Mouse (Mus musculus) neural tube, embryonic 14.5 days (tissue): ENCODE measurements at regions not wholly inside any gene's neighbourhood (a gene's known extent, or its start where the extent isn't known, plus 50 kb on each side); places are given as distances from the start of the nearest gene placed in this dataset.

Experiments used
- ATAC-seq: fragments of 200-750 bp; cut with Nextera tagmentation; 2 replicates; pipeline ENCODE4 v1.8.0; 2017; ENCODE audit warnings: low read depth, mild to moderate bottlenecking, moderate TSS enrichment, moderate library complexity
- H3K27ac ChIP-seq: fragments of 300-500 bp; sonication (generic); 2 replicates; pipeline ENCODE4 v1.5.1; 2014; ENCODE audit warnings: low read depth, mild to moderate bottlenecking, control low read depth, low read length, moderate library complexity, mixed read lengths
- H3K27me3 ChIP-seq: fragments of 300-500 bp; sonication (generic); 2 replicates; pipeline ENCODE4 v1.6.1; 2014; ENCODE audit warnings: low read length; ENCODE audit not compliant: control insufficient read depth, insufficient read depth
- H3K36me3 ChIP-seq: fragments of 300-500 bp; sonication (generic); 2 replicates; pipeline ENCODE4 v1.6.1; 2014; ENCODE audit warnings: low read length, mixed read lengths; ENCODE audit not compliant: control insufficient read depth, insufficient read depth
- H3K4me1 ChIP-seq: fragments of 300-500 bp; sonication (generic); 2 replicates; pipeline ENCODE4 v1.6.1; 2014; ENCODE audit warnings: low read length; ENCODE audit not compliant: control insufficient read depth, insufficient read depth
- H3K4me2 ChIP-seq: fragments of 300-500 bp; sonication (generic); 2 replicates; pipeline ENCODE4 v1.6.1; 2014; ENCODE audit warnings: mild to moderate bottlenecking, low read depth, low read length, control low read depth
- H3K4me3 ChIP-seq: fragments of 300-500 bp; sonication (generic); 2 replicates; pipeline ENCODE4 v1.5.1; 2014; ENCODE audit warnings: low read depth, low read length, control low read depth, mixed read lengths
- H3K9ac ChIP-seq: fragments of 300-500 bp; sonication (generic); replicated peaks from 2 replicates; pipeline ENCODE4 v1.6.1; 2014; ENCODE audit warnings: low read depth, mild to moderate bottlenecking, control low read depth, low read length, mixed read lengths
- H3K9me3 ChIP-seq: fragments of 300-500 bp; sonication (generic); 2 replicates; pipeline ENCODE4 v1.6.1; 2016; ENCODE audit warnings: low read length; ENCODE audit not compliant: control insufficient read depth
- WGBS: fragments of 180-500 bp; shearing (Covaris S2); extraction: QIAGEN DNeasy Blood & Tissue Kit; methylation state at CpG from one replicate; pipeline ENCODE4 v1.1.7; 2014; 5-methylcytosine and 5-hydroxymethylcytosine counted together

DNA sequence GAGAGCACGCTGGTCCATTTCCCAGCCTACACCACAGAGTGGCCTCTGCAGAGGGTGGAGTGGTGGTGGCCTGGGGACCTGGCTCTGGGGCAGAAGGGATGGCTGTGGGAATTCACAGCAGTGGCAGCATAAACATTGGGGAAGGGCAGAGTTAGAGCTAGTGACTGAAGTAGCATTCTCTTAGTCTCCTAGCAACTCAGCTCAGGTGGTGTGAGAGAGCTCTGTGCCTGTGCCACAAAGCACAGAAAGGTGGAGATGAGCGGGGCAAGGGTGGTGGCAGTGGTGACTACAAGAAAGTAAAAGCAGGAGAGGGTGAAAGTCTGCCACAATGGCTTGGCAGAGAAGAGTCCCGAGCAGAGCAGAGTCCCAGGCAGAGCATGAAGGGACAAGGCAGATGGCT lies 140.3 kb upstream of the Pfn2 start:
- H3K27me3 ChIP-seq, result no peaks in the 10 kb centered on the region
- H3K9ac ChIP-seq, result no peak overlapping the region
- H3K4me2 ChIP-seq, result no peak overlapping the region
- no peaks in the 10 kb centered on the region for H3K4me1 ChIP-seq
- ATAC-seq, result no peak
- H3K36me3 ChIP-seq, result no peaks in the 10 kb centered on the region
- no peak overlapping the region for H3K4me3 ChIP-seq
- no peaks in the 10 kb centered on the region for H3K9me3 ChIP-seq
- no peak overlapping the region for H3K27ac ChIP-seq
- WGBS, result 78% methylated on average over 3 of the region's 3 CpGs

DNA sequence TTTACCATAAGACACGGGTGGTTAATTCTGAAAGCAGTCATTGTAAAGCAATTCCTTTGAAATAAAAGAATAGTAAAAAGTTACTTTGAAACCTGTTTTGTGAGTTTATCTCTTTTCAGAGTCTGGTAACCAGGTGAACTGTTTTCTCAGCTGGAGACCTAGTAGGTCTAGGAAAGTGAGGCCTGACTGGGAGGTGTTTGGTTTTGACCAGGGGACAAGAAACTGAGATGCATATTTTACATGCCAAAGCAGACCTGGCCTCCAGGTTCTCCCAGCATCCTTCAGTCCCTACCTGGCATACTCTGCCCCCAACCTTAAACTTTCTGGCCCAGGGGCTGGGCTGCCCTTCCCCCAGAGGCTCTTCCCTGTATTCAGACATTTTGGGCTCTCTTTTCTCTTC lies 142.9 kb upstream of the Pfn2 start:
- Histone ChIP-seq H3K9ac (no peak overlapping the region), H3K4me1 (no peaks in the 10 kb centered on the region), H3K36me3 (no peaks in the 10 kb centered on the region), H3K4me2 (no peak overlapping the region), H3K27ac (no peak overlapping the region), H3K27me3 (no peaks in the 10 kb centered on the region), H3K9me3 (no peaks in the 10 kb centered on the region), H3K4me3 (no peak overlapping the region)
- ATAC-seq, result no peak
- WGBS, result 78% methylated on average over 1 of the region's 1 CpGs

DNA sequence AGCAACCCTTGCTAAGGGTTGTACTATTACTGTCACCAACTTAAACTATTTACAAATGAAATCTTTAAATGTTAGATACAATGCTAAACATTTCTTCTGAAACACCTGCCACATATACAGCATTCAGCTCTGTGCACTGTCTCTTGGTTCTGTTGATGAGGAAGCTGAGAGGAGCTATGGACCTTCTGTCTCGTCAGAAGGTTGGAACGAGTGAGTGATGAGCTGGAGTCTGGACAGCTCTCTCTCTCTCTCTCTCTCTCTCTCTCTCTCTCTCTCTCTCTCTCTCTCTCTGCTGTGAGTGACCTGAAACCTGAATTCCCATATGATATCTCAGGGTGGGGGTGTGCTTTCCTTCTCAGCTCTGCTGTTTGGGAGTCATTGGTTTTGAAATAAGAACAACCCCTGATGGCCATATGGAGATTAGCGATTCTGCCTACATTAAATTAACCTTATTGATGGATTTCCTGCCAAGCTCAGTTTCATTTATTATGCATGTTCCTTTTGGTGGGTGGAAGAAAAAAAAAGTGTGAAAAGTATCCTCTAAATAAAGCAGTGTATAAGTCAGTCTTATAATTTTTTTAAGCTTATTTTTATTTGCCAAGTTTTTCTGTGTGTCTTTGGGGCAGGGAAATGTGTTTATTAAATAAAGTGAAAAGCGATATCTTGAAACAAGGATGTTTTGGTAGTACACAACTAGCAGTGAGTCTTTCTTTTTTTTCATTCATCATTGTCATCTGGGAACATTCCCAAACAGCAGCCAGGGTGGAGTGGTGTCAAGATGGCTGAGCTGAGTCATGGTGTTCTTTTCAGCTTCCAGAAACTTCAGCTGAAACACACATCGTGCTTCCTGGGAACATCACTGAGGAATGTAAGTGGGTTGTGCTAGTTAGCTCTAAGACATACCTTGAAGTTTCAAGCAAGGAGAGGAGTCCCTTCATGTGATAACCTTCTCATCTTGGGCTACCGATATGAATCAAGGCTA lies 150.5 kb upstream of the Pfn2 start:
- H3K4me2 ChIP-seq, result no peak overlapping the region
- no peaks in the 10 kb centered on the region for H3K36me3 ChIP-seq
- H3K4me3 ChIP-seq, result no peak overlapping the region
- 83% methylated on average over 6 of the region's 6 CpGs for WGBS
- H3K4me1 ChIP-seq, result no peaks in the 10 kb centered on the region
- ATAC-seq, result no peak
- no peaks in the 10 kb centered on the region for H3K9me3 ChIP-seq
- no peak overlapping the region for H3K27ac ChIP-seq
- H3K9ac ChIP-seq, result no peak overlapping the region
- no peaks in the 10 kb centered on the region for H3K27me3 ChIP-seq

DNA sequence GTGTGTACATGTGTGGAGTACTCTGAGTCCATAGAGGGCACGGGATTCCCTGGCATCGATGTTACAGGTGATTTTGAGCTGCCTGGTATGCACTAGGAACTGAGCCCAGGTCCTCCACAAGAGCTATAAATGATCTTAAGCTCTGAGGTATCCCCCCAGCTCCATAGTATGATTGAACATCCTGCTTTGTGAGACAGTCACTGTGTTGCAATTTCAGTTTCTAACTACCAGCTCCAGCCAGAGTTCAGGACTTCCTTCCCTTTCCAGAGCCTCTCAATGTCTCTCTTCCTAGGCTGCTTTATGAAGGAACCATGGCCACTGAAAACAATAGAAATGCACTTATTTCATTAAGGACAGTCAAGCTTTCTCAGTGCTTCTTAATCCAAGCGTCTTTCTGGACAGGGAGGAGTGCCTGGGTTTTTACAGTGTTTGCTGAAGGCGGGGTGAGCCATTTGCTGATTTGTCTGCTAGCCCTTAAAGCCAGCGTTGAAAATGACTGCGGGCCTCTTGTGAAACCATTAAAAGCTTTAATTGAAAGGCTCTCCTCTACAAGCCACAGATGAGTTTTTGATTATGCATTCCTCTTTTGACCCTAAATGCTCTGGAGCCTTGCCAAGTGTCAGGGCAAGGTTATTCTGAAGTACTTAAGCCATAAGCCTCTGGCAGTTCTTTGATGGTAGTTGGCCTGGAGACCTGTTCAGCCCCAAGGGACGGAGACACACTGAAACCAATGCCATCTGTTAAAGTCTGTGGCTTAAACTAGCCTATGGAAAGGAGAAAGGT lies 155.1 kb upstream of the Pfn2 start:
- no peak for ATAC-seq
- no peak overlapping the region for H3K4me3 ChIP-seq
- 42% methylated on average over 7 of the region's 7 CpGs for WGBS
- H3K9me3 ChIP-seq, result no peaks in the 10 kb centered on the region
- H3K9ac ChIP-seq, result no peak overlapping the region
- no peaks in the 10 kb centered on the region for H3K36me3 ChIP-seq
- no peaks in the 10 kb centered on the region for H3K4me1 ChIP-seq
- H3K27me3 ChIP-seq, result no peaks in the 10 kb centered on the region
- no peak overlapping the region for H3K27ac ChIP-seq
- no peak overlapping the region for H3K4me2 ChIP-seq

GRCm38 (mm10) chr3:58024750-58025392 lies 177.0 kb upstream of the Pfn2 start:
- ATAC-seq, result peak; percentile 38; the same call in 1 of the 2 replicates
- Histone ChIP-seq H3K27ac (no peak overlapping the region), H3K4me3 (no peak overlapping the region), H3K9ac (no peak overlapping the region), H3K4me2 (no peak overlapping the region), H3K36me3 (no peaks in the 10 kb centered on the region), H3K9me3 (no peaks in the 10 kb centered on the region), H3K27me3 (no peaks in the 10 kb centered on the region), H3K4me1 (no peaks in the 10 kb centered on the region)
- 73% methylated on average over 3 of the region's 3 CpGs for WGBS

DNA sequence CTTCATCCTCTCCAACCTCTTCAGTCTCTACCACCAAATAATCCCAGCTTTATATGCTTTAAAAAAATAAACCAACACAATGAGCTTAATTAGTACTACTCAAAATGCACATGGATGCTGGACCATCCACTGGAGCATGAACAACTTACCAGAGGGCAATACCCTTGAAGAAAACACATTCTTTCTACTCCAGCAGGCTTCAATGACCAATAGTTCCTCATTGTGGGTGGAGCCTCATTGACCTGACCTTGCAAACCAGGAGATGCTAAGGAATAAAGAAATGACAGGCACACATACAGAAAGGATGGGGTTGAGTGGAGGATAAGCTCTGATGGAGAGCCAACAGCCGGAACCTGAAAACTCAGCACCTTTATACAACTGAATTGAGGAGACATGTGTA lies 201.7 kb upstream of the Pfn2 start:
- H3K4me1 ChIP-seq, result no peaks in the 10 kb centered on the region
- no peak overlapping the region for H3K27ac ChIP-seq
- no peak overlapping the region for H3K4me2 ChIP-seq
- H3K36me3 ChIP-seq, result no peaks in the 10 kb centered on the region
- 90% methylated on average over 1 of the region's 1 CpGs for WGBS
- ATAC-seq, result no peak
- no peaks in the 10 kb centered on the region for H3K27me3 ChIP-seq
- H3K9me3 ChIP-seq, result no peaks in the 10 kb centered on the region
- no peak overlapping the region for H3K9ac ChIP-seq
- no peak overlapping the region for H3K4me3 ChIP-seq

DNA sequence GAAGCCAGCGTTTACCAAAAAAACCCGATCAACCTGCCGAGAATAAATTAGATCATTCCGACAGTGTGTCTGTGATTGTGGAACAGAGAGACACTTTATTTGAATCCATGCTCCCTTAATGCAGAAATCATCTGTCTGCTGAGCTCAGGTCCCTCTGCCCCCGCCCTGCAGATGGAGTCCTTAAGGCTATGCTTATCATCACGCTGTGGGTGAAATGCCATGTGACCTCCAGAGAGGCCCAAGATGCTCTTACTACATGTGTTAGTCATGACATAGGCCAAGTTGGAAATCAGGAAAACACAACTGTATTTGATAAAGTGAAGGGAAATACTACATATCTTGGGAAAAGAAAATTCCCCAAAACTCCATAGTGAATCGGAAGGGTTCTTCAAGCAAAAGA lies 206.8 kb upstream of the Pfn2 start:
- no peaks in the 10 kb centered on the region for H3K9me3 ChIP-seq
- no peaks in the 10 kb centered on the region for H3K27me3 ChIP-seq
- 85% methylated on average over 7 of the region's 7 CpGs for WGBS
- ATAC-seq, result no peak
- no peak overlapping the region for H3K27ac ChIP-seq
- H3K4me1 ChIP-seq, result no peaks in the 10 kb centered on the region
- no peaks in the 10 kb centered on the region for H3K36me3 ChIP-seq
- H3K4me2 ChIP-seq, result no peak overlapping the region
- no peak overlapping the region for H3K9ac ChIP-seq
- no peak overlapping the region for H3K4me3 ChIP-seq

GRCm38 (mm10) chr3:58055181-58055580 lies 207.3 kb upstream of the Pfn2 start:
- H3K4me2 ChIP-seq, result no peak overlapping the region
- no peaks in the 10 kb centered on the region for H3K36me3 ChIP-seq
- H3K4me3 ChIP-seq, result no peak overlapping the region
- no peak overlapping the region for H3K9ac ChIP-seq
- H3K4me1 ChIP-seq, result no peaks in the 10 kb centered on the region
- H3K27me3 ChIP-seq, result no peaks in the 10 kb centered on the region
- H3K27ac ChIP-seq, result no peak overlapping the region
- ATAC-seq, result no peak
- no peaks in the 10 kb centered on the region for H3K9me3 ChIP-seq
- 97% methylated on average over 4 of the region's 4 CpGs for WGBS
